Mouse (Mus musculus) brain, embryonic 14.5 days (tissue): ENCODE results near the gene Zbtb44. TPM values are rescaled to one million over a fixed set of nuclear protein-coding genes. Genes with fewer than 3 reads are reported as not detected.
"Not testable (repeated sequence)": the region's sequence is repeated elsewhere in the genome, so short reads cannot be mapped to it uniquely, and the experiment has no call there.

Experiments
- DNase-seq: peaks from one replicate; pipeline ENCODE4 v3.0.0-alpha.2; 2011; ENCODE audit warnings: low read depth
- CTCF ChIP-seq: fragments of 200-500 bp; IDR thresholded peaks from 2 replicates; pipeline ENCODE4 v1.5.1; 2012; ENCODE audit warnings: inconsistent platforms, mild to moderate bottlenecking, moderate library complexity, borderline replicate concordance; ENCODE audit not compliant: insufficient read depth, insufficient read length; ENCODE audit errors: extremely low read depth
- POLR2A ChIP-seq: fragments of 200-500 bp; IDR thresholded peaks from 2 replicates; pipeline ENCODE4 v1.6.1; 2012; ENCODE audit warnings: mild to moderate bottlenecking, inconsistent platforms, borderline replicate concordance; ENCODE audit not compliant: poor library complexity, insufficient read depth, insufficient read length, severe bottlenecking; ENCODE audit errors: extremely low read depth
- polyA plus RNA-seq: library from polyadenylated mRNA; depleted of rRNA; stranded (reverse); fragments of >200 nt; gene quantifications from 2 replicates; pipeline ENCODE4 v1.2.3, GENCODE M21; 2012

Zbtb44 gene
- polyA plus RNA-seq, 1 experiment = 8.5 TPM

- no peak for DNase-seq
- TF ChIP-seq POLR2A (no peak), CTCF (no peak)
These were observed 17.0 kb upstream of the Zbtb44 start for GRCm38 (mm10) chr9:31013415-31013814.

GRCm38 (mm10) chr9:31017616-31018015, 12.8 kb upstream of the Zbtb44 start:
- TF ChIP-seq POLR2A (no peak), CTCF (no peak)
- DNase-seq = no peak

- TF ChIP-seq CTCF (no peak), POLR2A (no peak)
- no peak for DNase-seq
These were observed 12.3 kb upstream of the Zbtb44 start for GRCm38 (mm10) chr9:31018158-31018557.

GRCm38 (mm10) chr9:31018705-31019104, 11.7 kb upstream of the Zbtb44 start:
- TF ChIP-seq CTCF (no peak), POLR2A (no peak)
- DNase-seq = no peak

- no peak for DNase-seq
- TF ChIP-seq CTCF = no peak
- TF ChIP-seq POLR2A = no peak
These were observed 2.2 kb upstream of the Zbtb44 start for GRCm38 (mm10) chr9:31028251-31028650.

- TF ChIP-seq CTCF = no peak
- peak; percentile 97 for TF ChIP-seq POLR2A
- DNase-seq = peak; percentile 98
These were observed 513 bp upstream of the Zbtb44 start for GRCm38 (mm10) chr9:31029751-31030511.

- no peak for DNase-seq
- TF ChIP-seq POLR2A (no peak), CTCF (no peak)
These were observed 985 bp downstream of the Zbtb44 start for GRCm38 (mm10) chr9:31031414-31031843.

- DNase-seq = no peak
- TF ChIP-seq CTCF (no peak), POLR2A (no peak)
These were observed 2.1 kb downstream of the Zbtb44 start for GRCm38 (mm10) chr9:31032546-31032945.

GRCm38 (mm10) chr9:31050208-31050607, 19.8 kb downstream of the Zbtb44 start:
- no peak for TF ChIP-seq POLR2A
- no peak for TF ChIP-seq CTCF
- no peak for DNase-seq

GRCm38 (mm10) chr9:31051509-31051908, 21.1 kb downstream of the Zbtb44 start:
- not testable (repeated sequence) for DNase-seq

GRCm38 (mm10) chr9:31058723-31059122, 28.3 kb downstream of the Zbtb44 start:
- no peak for TF ChIP-seq POLR2A
- TF ChIP-seq CTCF = no peak
- no peak for DNase-seq

GRCm38 (mm10) chr9:31070706-31071105, 40.3 kb downstream of the Zbtb44 start:
- DNase-seq = no peak
- TF ChIP-seq CTCF (no peak), POLR2A (no peak)
